Comparison of ENCODE assay signal across 12 mouse cellular contexts in the genomic region with DNA sequence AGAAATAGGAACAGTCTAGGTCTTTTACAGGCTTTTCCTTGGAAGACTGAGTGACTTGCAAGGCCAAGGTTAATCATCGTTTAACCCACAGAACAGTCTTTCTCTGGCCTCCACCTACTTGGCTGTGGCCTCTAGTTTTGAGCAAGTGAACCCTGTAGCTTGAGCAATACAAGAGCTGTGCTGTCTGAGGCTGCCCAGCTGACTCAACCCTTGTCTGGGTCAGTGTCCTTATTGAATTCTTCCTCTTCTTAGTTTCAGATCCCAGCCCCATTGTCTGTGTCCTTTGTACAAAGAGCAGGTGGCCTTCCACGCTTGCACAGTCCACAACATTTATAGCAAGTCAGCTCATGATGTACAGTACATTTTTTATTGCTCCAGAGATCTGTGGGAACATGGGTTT. TPM values are rescaled to one million over a fixed set of nuclear protein-coding genes. Genes with fewer than 3 reads are reported as not detected.
DNase-seq lines count a peak whose midpoint lies in the region; ATAC-seq lines count a peak whose summit lies in the region.
"Had no signal": no experiment of that assay in that cellular context is flagged by ENCODE, and none has a peak within 500 bp of the region (broad histone marks: within the 10 kb centered on the region; RNA-seq: fewer than 3 reads in every experiment).

No protein-coding gene starts in this region.

- ATAC-seq in activated CD4-positive, CD25-positive, alpha-beta regulatory T cell, adult 4 months: no peak
- ATAC-seq in cerebellum, adult (ENCODE audit: insufficient number of reproducible peaks, low FRiP score, low TSS enrichment): no peak
- ATAC-seq: forebrain, embryonic 14.5 days had no signal

- intact Hi-C loops in heart, postnatal 25 days (cut with DNase I): no loop called here

- peak; percentile 40 for DNase-seq in layer of hippocampus, adult 9-10 months (ENCODE audit: low spot score)
- DNase-seq in layer of hippocampus, postnatal 25 days (ENCODE audit: extremely low spot score in 1 of 2, low spot score in 1 of 2): no peak
- DNase-seq in adrenal gland, adult 8-10 months: peak; percentile 83
- peak; percentile 38 for DNase-seq in heart, postnatal 25 days (ENCODE audit: low spot score)
- peak; percentile 38 to 57 for DNase-seq in lung, postnatal 4 days
- no peak for DNase-seq in cerebellum, postnatal 4 days (ENCODE audit: low spot score in 2 of 2)

RNA-seq across cellular contexts. Expression of a gene that starts 16.6 kb away (rescaled TPM):
- not detected for total RNA-seq in layer of hippocampus, postnatal 25 days (2021)
- total RNA-seq in adrenal gland, adult 8-10 months (2022): not detected
- total RNA-seq in heart, postnatal 25 days (2021): not detected
- polyA plus RNA-seq in activated CD4-positive, CD25-positive, alpha-beta regulatory T cell, adult 4 months (2017; shearing (Covaris generic)): not detected
- polyA plus RNA-seq: forebrain, embryonic 14.5 days; hindbrain, embryonic 14.5 days; limb, embryonic 15.5 days; stomach, embryonic 15.5 days had no signal

Comparison
In these comparisons a context has a peak if more than half of its experiments do, and no peak if none do; other contexts are left out.
1. DNase-seq: peak in layer of hippocampus, adult 9-10 months (single experiment), adrenal gland, adult 8-10 months (single experiment), heart, postnatal 25 days (single experiment) and lung, postnatal 4 days (2 of 2); none in layer of hippocampus, postnatal 25 days (0 of 2) and cerebellum, postnatal 4 days (0 of 2).